Mouse (Mus musculus): ENCODE data around the gene Ago1.

Gene Ago1

GRCm38 (mm10) chr4:126412526-126412925 is 55.9 kb downstream of the Ago1 start:
- no peak for DNase-seq (ENCODE audit: low spot score)

Measured in lung, postnatal 25 days (tissue).